Mouse (Mus musculus) heart, adult 2 months (tissue): ENCODE data around the gene Itga8.

ENCODE experiments used
- CTCF ChIP-seq: fragments of 200-600 bp; IDR thresholded peaks from 2 replicates; pipeline ENCODE4 v1.8.1; 2022; ENCODE audit warnings: antibody characterized with exemption, mild to moderate bottlenecking, moderate library complexity
- EP300 ChIP-seq: fragments of 200-500 bp; IDR thresholded peaks from 2 replicates; pipeline ENCODE4 v1.6.1; 2011; ENCODE audit warnings: low read depth, low read length, control low read depth; ENCODE audit not compliant: insufficient read depth
- POLR2A ChIP-seq: fragments of 200-500 bp; IDR thresholded peaks from 2 replicates; pipeline ENCODE4 v1.6.1; 2011; ENCODE audit warnings: mild to moderate bottlenecking, low read depth, low read length, control low read depth; ENCODE audit not compliant: insufficient read depth

- TF ChIP-seq CTCF (no peak), POLR2A (no peak), EP300 (no peak)
Measured at GRCm38 (mm10) chr2:12325868-12326267, 24.1 kb upstream of the Itga8 start.
